Mouse (Mus musculus): ENCODE results near the gene Pam16.
A peak's percentile ranks its signal among the peaks of the same experiment; 100 is the strongest.
"Not testable (repeated sequence)": the region's sequence is repeated elsewhere in the genome, so short reads cannot be mapped to it uniquely, and the experiment has no call there.

Gene Pam16

DNA sequence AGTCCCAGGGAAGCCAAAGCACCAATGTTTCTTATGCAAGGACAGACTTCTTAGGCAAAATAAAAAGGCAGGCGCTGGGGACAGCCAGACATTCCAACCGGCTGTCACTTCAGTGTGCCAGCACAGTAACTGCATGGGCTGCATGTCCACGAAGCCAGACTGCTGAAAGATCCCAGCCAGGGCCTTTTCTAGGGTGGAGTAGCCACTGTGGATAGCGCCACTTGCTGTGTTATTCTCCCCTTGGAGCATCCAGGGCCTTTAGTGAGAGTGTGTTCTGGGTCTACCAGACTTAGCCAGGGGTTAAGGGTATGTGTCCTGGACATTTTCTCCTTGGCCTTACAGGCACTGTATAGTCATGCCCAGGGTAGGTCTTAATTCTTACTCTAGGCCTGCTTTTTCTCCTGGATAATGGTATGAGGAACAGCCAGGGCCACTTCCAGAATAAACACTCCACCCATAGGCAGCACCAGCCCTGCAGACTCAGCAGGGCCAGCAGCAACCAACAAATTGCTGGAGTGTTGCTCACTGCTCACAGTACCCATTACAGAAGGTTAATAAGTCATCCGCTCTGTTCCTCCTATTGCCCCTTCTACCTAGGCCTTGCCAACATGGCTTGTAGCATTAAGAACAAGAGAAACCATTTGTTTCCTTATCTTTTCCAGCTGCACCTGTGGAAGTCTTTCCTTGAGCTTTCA, 37.1 kb downstream of the Pam16 start:
- no peak for DNase-seq

DNA sequence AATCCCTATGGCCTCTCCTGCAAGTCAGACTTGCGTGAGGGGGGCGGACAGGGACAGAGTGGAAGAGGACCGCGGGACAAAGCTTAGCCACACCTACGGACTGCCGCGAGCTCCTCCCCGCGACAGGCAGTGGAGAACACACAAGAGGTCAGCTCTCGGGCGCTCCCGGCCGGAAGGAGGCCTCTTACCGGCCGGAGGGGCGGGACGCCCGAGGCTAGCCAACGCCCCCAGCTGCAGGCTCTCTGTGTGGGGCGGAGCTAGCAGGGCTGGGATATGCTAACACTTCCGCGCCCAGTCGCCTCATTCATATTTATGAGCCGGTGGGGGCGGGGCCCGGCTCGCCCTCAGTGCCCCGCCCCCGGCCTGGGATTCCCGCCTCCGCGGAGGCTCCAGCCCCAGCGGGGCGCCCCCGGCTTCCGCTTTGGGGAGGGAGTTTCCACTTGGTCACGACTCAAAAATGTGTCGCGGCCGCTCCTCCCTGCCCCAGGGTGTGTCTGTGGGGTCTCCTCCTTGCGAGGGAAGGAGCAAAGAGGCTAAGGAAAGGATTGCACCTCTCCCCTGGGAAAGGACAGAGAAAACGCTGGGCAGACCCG, 38.2 kb downstream of the Pam16 start:
- peak; percentile 93 for DNase-seq

DNA sequence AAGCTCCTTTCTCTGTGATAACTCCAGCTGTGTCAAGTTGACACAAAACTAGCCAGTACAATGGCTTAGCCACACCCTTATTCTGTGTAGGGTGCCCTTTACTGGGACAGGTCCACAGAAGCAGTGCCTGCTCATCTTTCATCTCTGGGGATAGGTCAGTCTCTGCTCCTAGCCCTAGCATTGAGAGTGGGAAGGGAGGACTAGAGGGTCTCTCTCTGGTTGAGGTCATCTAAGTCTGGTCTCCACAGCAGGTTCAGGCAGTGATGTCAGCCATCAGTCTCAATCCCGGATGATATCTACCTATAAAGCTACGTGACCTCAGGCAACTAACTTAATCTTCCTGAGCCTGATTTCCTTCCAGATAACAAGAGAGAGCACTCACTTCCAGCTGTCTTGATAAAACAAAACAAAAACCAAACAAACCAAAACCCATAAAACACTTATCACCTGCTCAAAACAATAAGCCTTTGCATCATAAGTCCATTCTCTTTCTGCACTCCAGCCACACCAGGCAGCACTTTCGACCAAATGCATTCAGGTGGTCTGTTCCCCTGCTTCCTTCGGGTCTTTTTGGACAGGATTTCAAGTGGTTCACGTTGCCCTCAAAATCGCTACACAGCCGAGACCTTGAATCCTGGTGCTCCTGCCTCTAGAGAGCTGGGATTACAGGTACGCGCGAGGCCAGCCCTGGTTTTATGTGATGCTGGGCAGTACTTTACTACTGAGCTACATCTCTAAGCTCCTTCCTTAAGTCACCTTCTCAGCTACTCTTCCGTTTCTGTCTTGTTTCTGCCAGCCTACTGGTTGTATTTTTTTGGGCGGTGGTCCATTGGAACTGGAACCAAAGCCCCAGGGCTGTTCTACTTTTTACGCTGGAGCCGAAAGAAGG, 38.9 kb downstream of the Pam16 start:
- no peak for DNase-seq

DNA sequence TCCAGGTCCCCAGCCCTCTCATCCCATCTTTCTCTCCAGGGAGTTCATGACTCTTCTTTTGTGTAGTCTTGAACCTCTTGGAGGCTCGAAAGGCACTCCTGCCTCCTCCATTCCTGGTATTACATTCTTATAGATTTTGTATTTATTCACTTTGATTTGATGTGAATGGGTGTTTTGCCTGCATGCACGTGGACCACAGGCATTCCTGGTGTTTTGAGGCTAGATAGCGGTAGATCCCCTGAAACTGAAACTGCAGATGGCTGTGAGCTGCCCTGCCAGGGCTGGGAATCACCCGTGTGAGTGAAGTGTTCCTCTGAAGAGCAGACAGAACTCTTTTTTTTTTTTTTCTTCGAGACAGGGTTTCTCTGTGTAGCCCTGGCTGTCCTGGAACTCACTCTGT, 40.4 kb downstream of the Pam16 start:
- DNase-seq = no peak

DNA sequence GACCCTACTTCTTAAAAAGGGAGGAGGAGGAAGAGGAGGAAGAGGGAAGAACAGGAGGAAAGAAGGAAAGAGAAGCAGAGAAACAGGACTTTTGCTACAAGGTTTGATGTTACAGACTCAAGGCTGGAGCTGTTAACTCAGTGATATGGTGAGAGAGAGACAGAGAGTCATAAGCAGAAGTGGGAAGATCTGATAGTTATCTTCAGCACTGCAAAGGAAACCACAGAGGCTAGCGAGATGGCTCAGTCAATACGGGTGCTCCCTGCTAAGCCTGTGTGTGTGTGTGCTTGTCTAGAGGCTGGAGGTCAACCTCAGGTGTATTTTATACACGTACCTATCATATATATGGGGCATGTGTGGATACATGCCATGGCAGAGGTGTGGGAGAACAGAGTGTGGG, 41.0 kb downstream of the Pam16 start:
- no peak for DNase-seq

DNA sequence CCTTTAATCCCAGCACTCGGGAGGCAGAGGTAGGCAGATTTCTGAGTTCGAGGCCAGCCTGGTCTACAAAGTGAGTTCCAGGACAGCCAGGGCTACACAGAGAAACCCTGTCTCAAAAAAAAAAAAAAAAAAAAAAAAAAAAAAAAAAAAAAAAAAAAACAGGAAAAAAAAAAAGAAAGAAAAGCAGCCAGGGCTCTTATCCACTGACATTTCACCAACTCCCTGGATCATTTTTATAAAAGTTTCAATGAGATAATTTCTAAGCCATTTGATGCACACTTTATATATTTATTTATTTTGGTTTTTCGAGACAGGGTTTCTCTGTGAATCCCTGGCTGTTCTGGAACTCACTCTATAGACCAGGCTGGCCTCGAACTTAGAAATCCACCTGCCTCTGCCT, 43.6 kb downstream of the Pam16 start:
- DNase-seq = not testable (repeated sequence)

DNA sequence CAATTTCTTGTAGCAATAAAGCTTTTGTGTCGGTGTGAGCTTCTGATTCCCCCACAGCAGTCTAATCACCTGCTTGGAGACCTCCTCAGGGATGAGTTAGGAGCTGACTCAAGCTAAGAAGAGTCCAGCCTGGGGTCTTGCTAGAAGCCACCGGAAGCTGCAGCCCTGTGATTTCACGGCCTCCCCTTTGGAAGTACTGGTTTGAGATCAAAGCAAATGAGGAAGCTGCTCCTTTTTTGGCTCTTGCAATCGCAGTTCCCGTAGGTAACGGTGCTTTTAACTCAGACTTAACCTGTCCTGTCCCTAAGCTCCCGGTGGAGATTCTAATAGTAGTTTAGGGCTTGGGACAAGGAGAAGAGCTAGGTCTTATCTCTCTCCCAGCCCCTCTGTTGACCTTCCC, 46.2 kb downstream of the Pam16 start:
- DNase-seq = no peak

DNA sequence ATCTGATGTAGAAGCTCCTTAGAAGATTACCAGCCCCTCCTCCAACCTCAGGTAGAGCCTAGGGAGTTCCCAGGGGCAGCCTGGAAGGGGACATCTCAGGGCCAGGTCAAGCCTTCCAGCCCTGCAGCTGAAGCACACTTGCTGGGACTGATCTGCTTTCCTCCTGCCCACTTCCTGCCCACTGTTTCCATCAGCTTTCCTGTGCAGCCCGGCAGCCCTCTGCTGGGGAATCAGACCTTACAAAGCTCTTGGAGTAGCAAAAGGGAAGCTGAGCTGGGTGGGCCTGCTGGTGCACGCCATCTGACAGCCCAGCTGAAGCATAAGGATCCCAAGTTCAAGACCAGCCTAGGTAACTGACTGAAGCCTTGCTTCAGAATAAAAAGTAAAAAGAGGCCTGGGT, 47.9 kb downstream of the Pam16 start:
- DNase-seq = peak in 1 of 2 experiments; percentile 30

DNA sequence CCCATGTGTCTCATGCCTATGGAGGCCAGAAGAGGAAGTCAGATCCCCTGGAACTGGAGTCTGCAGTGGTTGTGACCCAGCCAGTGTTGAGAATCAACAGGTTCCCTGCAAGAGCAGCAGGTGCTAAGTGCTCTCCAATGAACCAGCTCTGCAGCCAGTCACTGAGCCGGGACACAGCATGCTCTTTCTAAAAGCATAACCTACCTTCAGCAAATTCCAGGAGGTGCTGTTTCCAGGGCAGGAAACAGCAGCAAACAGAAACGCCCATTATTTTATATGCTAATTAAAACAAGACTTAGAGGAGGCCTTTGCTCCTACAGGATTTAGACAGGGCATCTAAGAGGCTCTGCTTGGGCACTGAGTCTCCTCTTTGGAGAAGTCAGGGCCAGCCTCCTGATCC, 48.8 kb downstream of the Pam16 start:
- DNase-seq = no peak

DNA sequence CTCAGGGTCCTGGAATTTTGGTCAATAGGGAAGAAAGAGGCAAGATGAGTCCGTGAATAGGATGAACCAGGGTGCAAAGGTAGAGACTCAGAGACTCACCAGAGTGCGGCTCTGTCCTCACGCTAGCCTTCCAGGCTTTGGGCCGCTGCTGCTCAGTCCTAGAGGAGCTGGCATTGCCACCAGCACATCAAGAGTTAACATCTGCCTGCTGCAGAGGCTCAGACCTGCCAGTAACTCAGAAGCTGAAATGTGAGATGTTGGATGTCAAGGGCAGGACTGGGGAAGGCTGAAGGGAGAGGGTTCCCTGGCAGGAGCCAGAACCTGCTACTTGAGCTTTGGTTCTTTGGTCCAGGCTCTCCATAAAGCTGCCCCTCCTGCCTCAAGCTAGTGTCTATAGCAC, 54.1 kb downstream of the Pam16 start:
- no peak for DNase-seq

DNA sequence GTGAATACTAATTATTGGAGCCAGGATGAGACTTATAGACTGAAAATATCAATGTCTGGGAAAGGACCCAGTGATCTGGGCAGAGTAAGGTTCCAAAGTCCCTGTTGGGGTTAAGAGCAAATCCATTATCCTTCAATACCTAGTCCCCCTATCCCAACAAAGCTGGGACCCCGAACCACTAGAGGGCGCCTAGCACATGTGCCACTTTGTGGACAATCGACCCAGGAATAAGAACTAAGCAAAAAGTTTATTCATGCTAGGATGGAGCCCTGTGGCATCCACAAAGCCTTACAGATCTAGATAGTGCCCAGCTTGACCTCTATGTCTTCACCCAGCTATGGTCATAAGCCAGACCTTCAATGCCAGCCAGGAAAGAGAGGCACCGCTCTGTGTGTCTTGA, 56.9 kb downstream of the Pam16 start:
- peak; percentile 41 to 47 for DNase-seq
